Mouse (Mus musculus): ENCODE measurements around the gene Asrgl1.
A peak's percentile ranks its signal among the peaks of the same experiment; 100 is the strongest.
"Not testable (repeated sequence)": the region's sequence is repeated elsewhere in the genome, so short reads cannot be mapped to it uniquely, and the experiment has no call there.

Asrgl1 gene

DNA sequence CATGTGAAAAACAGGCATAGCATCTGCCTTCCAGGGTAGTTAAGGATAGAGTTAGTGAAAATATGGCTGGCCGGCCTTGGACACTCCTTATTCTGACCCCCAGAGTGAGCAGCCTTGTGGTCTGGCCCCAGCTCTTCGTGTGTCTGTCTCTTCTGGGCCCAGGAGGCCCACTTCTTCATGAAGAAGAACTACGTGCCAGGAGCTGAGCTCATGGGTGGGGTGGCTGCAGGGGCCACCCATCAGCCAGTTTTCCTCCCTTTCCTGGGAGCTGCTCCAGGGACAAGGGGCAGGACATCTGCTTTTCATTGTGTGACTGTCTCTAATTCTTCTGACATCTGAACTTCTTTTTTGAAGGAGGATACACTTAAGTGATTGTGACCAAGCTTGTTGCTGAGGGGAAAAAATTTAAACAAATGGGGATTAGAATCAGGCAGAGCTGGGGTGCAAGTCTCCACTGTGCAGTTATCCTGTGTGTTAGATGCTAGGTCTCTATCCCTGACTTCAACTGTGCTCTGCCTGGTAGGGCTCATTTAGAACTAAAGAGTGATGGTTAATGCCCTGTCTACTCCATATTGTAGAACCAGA, 30.2 kb downstream of the Asrgl1 start:
- no peak for DNase-seq (ENCODE audit: low read depth, low spot score)

DNA sequence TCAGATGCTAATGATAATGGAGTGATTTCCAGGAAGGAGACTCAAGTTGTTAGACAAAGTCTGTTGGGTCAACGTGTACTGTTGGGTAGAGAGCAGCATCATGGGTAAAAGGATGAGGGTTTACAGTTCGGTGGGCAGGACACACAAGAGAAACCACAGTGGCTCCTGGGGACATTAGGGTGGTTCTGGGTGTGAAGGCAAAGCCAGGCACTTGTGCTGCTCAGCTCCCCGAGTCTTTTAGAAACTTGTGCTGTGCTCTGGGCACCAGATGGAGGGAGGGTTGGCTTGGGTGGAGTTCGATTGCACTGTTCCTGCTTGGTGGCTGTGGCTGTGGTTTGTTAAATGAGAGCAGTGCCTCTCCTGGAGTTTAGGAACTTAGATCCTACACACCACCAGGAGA, 31.4 kb downstream of the Asrgl1 start:
- no peak for DNase-seq (ENCODE audit: low read depth, low spot score)

DNA sequence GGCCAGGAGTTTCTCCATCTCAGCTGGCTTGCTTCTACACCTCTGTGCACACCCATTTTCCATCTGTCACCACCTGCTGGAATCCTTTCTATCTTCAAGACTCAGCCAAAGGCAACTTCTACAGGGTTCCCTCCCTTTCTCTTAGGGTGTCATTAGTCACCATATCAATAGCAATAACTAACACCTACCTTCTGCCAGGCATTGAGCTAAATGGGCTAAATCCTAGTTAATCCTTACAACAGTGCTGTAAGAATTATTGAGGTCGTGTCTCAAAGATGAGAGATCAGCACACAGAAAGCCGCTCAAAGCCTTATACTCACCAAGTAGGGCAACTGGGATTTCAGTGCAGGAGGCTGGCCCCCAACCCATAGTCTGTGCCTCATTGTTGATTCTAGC, 34.4 kb downstream of the Asrgl1 start:
- DNase-seq (ENCODE audit: low read depth, low spot score) = no peak

DNA sequence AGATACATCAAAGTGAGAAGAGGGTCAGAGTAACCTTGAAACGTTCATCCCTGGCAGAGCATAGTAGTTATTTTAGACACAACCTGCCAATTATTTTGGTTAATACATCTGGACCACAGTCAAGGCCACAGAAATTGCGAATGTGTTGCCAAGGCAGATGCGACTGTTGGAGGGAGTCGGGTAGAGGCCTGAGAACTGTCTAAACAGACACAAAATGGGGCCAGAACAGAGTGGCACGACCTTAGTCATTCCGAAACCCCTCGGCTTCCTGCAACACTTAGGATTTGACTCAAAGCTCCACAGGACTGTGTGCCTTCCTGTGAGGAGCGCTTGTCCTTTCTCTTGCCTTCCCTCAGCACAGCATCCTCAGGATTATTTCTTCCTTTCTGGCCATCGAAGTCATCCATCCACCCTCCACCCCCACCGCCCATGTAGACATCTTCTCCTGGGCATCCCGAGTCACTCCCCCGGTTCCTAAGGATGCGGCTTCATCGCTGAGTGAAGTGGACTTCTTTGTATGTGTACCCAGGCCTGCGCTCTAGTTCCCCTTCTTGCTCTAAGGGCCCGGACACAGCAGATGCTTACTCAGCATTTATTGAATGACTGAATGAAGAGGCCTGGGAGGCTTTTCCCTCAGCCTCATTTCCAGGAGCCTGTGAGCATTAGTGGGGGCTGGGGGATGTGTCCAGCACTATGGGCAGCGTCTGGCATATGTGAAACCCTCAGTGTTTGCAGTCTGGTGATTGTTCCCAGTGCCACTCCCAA, 35.0 kb downstream of the Asrgl1 start:
- peak; percentile 17 for DNase-seq (ENCODE audit: low read depth, low spot score)

DNA sequence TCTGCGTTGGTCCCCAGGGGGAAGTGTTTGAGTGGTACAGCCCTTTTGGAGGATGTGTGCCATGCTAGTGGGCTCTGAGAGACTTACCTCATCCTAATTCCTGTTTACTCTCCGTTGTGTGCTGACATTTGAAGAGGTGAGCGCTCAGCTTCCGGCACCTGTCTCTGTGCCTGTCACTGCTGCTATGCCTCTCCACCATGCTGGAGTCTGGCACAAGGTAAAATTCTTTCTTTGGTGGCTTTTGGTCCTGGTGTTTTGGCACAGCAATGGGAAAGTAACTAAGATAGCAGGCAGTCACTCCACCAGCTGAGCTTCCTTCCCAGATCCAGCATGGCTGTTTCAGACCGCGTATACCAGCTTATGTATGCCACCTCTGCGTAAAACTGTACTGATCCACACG, 35.7 kb downstream of the Asrgl1 start:
- no peak for DNase-seq (ENCODE audit: low read depth, low spot score)

DNA sequence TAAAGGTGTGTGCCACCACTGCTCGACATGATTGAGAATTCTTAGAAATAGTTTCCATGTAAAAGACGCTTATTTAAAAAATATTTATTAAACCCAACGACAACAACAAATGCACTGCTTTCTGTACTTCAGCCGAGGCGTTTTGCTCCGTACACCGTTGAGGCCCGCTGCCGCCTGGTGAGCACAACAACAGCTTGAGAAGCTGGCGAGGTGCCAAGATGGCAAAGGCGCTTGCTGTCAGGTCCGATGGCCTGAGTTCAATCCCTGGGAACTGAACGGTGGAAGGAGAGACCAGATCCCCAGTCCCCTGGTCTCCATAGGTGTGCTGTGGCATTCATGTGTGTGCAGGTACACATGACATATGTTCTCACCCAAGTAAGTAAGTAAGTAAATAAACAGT, 38.0 kb downstream of the Asrgl1 start:
- DNase-seq (ENCODE audit: low read depth, low spot score) = peak; percentile 59

DNA sequence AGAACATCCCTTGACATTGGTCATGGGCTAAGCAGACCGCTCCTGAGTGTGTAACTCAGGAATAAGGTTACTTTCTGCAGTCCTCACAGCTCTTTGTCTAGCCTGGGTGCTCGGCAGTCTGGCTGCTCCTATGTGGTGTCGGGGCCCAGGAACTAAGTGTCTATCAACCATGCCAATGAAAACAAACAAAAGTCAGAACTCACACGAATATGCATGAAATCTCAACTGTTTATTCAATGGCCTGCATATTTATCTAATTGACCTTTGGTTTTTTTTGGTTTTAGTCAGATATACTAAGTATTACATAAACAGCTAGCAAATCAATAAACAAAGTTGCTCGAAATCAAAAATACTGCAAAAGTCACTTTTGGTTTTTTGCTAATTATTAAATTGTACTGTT, 40.3 kb downstream of the Asrgl1 start:
- DNase-seq (ENCODE audit: low read depth, low spot score) = no peak

DNA sequence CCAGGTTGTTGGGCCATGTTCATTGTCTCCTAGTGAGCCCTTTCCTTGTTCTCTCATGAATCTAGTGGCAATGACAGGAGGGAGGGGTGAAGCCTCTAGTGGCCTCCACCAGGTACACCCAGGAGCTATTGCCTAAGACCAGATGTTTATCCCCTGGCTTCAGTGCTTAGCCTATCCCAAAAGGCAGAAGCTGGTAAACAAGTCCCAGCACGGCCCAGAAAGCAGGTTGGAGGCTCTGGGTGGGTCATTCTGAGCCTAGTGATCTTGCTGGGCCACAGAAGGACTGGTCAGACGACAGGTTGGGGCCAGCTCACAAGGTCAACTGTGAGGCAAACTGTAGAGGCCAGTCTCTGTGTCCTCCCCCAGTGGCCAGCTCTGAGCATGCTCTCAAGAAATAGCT, 44.7 kb downstream of the Asrgl1 start:
- DNase-seq (ENCODE audit: low read depth, low spot score) = no peak

DNA sequence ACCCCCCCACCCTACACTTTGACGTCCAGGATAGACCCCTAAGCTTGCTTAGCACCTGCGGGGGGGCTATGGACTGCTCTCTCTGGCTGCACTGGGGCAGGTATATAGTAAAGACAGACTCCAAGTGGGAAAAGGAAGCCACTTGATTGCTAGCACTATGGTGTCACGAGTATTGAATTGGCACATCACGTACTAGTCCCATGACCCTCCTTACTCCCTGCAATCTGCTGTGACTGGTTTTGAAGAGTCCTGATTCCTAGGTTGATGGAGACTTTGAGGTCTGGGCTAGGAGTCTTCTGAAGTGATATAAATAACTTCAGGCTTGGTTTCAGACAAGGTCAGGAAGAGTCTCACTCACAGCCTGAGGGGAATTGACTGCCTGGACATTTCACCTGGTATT, 45.2 kb downstream of the Asrgl1 start:
- no peak for DNase-seq (ENCODE audit: low read depth, low spot score)

DNA sequence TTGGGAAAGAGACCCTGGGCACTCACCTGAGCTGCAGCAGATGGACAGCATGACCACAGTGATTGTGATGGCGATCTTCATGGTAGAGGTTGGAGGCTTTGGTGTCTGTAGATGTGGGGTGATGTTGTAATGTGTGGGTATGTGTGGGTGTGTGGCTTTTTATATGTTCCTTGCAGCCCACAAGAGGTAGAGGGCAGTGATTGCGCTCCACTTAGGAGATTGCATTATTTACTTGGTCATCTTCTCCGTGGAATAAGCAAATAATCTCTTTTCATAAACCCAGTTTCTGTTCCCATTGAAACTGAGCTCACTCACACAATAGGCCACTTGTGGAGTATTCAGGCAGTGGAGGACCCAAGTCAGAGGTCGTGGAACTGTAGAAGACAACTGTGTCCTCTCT, 47.6 kb downstream of the Asrgl1 start, which contains the start of gene Scgb1a1:
TSS of gene Scgb1a1 (minus strand) at position 138 of the 400 bp plus-strand sequence.
- DNase-seq (ENCODE audit: low read depth, low spot score) = no peak

DNA sequence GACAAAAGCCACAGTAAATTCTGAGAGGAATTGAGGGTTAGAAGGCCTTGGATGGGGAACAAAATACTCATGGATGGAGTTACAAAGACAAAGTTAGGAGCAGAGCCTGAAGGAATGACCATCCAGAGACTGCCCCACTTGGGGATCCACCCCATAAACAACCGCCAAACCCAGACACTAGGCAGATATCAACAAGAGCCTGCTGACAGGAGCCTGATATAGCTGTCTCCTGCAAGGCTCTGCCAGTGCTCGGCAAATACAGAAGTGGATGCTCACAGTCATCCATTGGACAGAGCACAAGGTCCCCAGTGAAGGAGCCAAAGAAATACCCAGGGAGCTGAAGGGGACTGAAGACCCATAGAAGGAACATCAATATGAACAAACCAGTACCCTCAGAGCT, 51.5 kb downstream of the Asrgl1 start:
- DNase-seq (ENCODE audit: low read depth, low spot score) = not testable (repeated sequence)

DNA sequence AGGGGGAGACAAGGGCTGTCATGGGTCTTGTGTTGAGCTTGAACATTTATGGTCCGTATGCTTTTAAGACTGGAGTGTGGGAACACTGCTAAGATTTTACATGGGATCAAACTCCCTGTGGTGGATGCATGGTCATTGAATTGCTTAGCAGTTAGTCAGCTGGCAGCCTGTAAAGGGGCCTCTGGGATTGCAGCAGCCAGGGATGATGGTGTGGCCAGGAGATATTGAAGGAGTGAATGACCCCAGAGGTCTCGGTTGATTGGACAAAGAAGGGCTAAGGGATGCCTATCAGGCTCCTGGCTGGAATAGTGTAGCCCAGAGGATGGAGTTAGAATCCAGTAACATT, 52.5 kb downstream of the Asrgl1 start:
- no peak for DNase-seq (ENCODE audit: low read depth, low spot score)

DNA sequence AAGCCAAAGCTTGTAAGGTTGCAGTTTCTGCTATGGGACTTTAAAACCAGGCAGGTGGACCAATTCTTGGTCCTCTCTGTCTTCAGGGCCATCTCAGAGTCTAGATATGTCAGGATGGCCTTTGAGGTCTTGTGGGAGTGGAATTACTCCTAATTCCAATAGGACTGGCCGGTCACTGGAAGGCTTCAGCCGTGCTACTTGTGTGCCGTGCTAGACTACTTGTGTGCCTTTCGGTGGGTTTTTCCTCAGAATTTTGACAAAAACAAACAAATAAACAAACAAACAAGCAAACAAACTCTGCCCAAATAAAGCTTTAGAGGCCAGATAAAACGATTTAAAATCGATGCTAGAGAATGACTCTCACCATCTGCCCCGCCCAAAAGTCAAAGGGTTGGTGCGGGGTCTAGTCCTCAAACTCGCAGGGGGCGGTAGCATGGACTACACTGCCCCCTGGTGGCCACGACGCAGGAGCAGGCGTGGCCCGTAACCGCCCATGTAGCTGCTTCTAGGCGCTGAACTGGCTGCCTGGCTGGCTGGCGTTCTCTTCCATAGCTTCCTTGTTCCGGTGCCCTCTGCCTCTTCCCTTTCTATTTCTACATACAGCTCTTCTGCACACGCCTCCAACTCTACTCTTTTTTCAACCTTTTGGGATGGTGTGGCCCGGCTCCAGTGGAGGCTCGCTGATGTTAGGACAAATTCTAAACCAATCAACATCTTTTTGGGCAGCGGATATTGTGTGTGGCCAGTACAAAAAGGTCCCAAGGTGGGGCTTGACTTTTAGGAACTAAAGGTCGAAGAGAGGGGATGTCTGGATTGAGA, 53.0 kb downstream of the Asrgl1 start:
- DNase-seq (ENCODE audit: low read depth, low spot score) = peak; percentile 97

DNA sequence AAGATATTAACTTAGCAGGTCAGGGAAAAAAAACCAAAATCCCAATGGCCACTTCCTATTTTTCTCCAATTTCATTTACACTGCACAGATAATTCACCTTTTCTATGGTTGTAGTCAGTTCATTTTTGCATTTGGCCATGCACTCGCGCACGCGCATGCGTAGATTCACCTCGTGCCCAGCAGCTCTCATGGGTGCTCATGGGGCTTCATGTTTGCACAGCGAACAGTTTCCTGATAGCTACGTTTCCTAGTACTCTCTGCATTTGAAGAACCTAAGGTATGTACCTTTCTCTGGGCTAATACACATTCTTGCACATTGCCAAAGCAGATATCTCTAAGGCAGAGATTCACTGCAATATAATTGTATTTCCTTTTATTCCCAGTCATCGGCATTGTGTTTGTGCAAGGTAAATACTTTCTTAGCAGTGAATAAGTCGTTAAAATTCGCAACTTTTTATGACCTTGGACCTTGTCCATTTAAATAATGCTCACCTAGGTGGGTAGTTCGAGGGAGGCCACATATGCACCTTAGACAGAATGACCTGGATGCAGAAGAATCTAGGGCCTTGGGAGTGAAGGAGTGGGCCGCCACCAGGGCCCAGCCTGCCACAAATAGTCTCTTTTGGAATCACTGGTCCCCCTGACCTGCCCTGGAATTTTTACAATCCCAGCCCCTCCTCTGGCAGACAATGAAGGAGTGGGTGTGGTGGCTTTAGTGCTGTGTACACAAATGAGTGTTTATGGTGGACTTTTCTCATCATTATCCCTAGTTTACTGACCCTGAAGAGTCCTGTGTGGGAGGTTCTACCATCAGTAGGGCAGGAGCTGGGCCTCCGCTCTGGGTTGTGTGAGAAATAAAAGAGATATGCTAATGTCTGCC, 53.9 kb downstream of the Asrgl1 start:
- DNase-seq (ENCODE audit: low read depth, low spot score) = peak; percentile 88

DNA sequence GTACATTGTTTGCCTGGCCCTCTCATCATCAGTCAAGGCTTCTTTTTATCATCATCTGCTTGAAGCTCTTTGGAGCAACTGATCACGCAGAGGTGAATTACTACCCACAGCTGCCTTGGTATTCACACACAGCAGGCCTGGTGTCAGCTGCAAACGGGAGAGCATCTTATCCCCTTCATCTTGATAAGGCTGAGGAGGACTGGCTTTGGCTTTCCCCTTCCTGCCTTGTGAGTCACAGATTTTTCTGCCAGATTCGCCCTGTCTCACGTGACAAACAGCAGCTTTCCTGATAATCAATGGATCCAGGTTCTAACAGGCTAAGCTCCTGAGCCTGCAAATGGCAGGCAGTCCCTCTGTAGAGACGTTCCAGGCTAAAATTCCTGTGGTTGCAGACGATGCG, 55.5 kb downstream of the Asrgl1 start:
- no peak for DNase-seq (ENCODE audit: low read depth, low spot score)

DNA sequence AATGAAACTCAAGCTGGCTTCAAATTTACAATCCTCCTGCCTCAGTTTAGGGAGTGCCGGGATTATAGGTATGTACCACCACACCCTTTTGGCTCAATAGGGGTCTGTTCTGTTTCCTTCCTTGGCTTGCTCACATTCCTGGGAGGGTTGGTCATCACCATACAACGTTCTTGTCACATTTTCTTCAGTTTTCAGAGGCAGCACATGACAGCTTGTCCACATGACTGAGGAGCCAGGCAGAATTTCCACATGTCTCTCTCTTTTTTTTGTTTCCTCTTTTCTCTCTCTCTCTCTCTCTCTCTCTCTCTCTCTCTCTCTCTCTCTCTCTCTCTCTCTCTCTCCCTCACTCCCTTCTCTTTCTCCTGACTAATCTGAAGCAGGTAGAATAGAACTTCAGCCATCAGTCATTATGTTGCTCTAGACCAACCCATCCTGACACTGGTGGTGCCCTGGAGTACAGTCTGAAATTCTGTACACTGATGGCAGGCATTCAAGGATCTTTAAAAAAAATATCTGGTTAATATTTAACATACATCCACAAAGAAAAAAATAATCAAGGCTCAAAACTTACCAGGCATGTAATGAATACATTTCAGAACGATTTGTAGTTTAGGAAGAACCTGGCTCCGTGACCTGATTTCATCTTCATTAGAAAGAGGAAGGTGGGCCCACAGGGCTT, 58.3 kb downstream of the Asrgl1 start:
- DNase-seq (ENCODE audit: low read depth, low spot score) = peak; percentile 72

DNA sequence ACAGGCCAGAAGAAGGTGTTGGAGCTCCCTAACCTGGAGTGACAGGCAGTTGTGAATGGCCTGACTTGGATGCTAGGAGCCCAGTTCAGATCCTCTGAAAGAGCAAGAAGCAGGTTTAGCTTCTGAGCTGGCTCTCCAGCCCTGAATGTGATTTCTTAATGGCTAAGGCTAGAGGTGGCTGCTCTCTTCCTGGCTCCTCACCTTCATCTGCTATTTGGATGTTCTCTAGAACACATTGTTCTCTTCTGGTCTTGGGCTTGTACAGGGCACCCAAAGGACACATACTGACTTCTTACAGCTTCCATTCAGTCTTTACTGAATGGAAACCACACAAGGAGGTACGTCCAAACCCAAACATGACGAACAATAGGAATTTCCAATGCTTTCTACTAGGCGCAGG, 59.4 kb downstream of the Asrgl1 start:
- no peak for DNase-seq (ENCODE audit: low read depth, low spot score)

DNA sequence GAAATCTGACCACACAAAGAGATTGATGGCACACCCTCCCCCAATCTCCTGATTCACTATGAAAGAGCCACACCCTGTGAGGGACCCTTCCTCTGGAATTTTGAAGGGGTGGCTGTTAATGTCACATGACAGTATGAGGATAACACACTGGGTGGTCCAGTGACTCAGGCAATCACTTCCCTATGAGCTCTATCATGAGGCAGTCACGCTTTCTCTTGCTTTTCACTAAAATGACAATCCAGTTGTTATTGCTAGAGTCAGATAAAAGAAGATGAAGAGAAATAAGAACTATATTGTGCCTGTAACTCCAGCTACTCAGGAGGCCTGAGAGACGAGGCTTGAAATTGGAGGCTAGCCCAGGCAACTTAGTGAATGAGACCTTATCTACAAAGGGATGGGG, 59.9 kb downstream of the Asrgl1 start:
- DNase-seq (ENCODE audit: low read depth, low spot score) = peak; percentile 67

DNA sequence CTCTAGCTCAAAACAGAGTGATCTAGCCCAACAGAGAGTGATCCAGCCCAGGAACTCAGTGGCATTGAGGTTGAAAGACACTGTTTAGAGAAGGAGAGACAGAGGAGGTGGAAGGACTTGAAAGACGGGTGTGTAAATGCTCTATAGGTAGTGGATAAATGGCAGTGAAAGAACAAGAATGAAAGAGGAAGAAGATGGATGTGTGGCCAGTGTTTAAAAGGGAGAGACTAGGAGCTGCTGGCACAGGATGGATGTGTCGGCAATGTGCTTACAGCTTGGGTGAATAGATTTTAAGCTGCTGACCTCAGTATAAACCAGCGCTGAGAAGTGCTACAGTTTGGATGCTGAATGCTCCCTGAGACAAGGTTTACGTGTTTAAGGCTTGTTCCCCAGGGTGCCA, 61.0 kb downstream of the Asrgl1 start:
- DNase-seq (ENCODE audit: low read depth, low spot score) = no peak

DNA sequence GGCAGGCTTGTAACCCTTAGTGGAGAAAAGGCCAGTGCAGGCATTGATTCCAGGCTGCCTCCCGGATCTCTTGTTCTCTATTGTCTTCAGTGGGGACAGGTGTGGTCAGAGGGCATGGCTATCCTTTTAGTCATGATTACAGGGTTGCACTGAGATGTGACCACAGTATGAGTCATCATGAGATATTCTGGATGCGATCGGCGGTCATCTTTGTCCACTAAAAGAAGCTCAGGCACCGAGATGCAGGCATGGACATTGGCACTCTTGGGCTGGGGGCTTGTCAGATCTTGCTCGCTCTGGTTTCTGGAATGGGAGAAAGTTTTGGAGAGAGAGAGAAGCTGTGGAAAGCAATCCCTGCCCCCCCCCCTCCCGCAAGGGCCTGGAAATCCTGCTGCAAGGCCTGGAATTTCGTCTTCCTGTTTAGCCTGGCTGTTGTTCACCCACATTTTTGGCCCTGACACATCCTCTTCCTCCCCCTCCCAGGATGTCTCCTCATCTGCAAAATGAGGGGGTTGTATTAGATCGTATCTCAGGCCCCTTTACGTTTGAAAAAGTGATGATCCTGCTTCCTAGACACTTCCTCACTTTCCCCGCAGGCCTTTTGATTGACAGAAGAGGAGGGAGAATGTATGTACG, 61.5 kb downstream of the Asrgl1 start:
- DNase-seq (ENCODE audit: low read depth, low spot score) = no peak

DNA sequence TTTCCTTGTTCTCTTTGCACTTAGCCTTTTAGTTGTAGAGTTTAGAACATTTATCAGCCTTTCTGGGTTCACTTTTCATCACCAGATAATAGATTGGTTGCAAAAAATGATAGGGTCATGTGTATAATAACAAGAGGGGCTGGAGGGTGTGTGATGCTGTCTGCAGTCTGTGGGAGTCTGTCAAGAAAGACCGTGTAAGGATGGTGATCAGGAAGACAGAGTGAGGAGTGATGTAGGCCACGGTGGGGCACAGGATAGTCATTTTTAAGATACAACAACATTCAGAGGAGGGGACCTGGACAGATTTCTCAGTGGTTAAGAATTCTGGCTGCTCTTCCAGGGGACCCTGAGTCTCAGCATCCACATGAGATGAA, 63.3 kb downstream of the Asrgl1 start:
- no peak for DNase-seq (ENCODE audit: low read depth, low spot score)

Data from ZHBTc4 (cell line).